Mouse (Mus musculus) testis, adult 2 months (tissue): ENCODE results near the gene Zgrf1. TPM values are rescaled to one million over a fixed set of nuclear protein-coding genes. Genes with fewer than 3 reads are reported as not detected.

Source experiments
- H3K27ac ChIP-seq: fragments of 200-500 bp; 2 replicates; pipeline ENCODE4 v1.5.1; 2012; ENCODE audit warnings: low read depth, low read length; ENCODE audit not compliant: control insufficient read depth, insufficient read depth
- H3K27me3 ChIP-seq: fragments of 200-500 bp; 2 replicates; pipeline ENCODE4 v1.6.1; 2012; ENCODE audit warnings: mild to moderate bottlenecking, low read length, moderate library complexity; ENCODE audit not compliant: control insufficient read depth, insufficient read depth
- H3K36me3 ChIP-seq: fragments of 200-500 bp; 2 replicates; pipeline ENCODE4 v1.6.1; 2012; ENCODE audit warnings: mild to moderate bottlenecking, low read length; ENCODE audit not compliant: control insufficient read depth, insufficient read depth
- H3K4me1 ChIP-seq: fragments of 200-500 bp; 2 replicates; pipeline ENCODE4 v1.6.1; 2012; ENCODE audit warnings: low read length; ENCODE audit not compliant: control insufficient read depth, insufficient read depth
- H3K4me3 ChIP-seq: fragments of 200-500 bp; 2 replicates; pipeline ENCODE4 v1.5.1; 2012; ENCODE audit warnings: low read depth, mild to moderate bottlenecking, low read length, moderate library complexity, mixed read lengths; ENCODE audit not compliant: control insufficient read depth
- CTCF ChIP-seq: fragments of 200-500 bp; IDR thresholded peaks from 2 replicates; pipeline ENCODE4 v1.5.1; 2012; ENCODE audit warnings: low read depth, mild to moderate bottlenecking, inconsistent platforms, low read length, moderate library complexity; ENCODE audit not compliant: control insufficient read depth, insufficient read depth, insufficient replicate concordance
- POLR2A ChIP-seq: fragments of 200-500 bp; IDR thresholded peaks from 2 replicates; pipeline ENCODE4 v1.6.1; 2012; ENCODE audit warnings: low read depth, mild to moderate bottlenecking, inconsistent platforms, low read length, moderate library complexity; ENCODE audit not compliant: control insufficient read depth
- polyA plus RNA-seq: library from polyadenylated mRNA; depleted of rRNA; stranded (reverse); fragments of >200 nt; gene quantifications from 2 replicates; pipeline ENCODE4 v1.2.3, GENCODE M21; 2012; rRNA removed

The Zgrf1 gene
- 3.9 and 4.1 TPM in 2 replicates for polyA plus RNA-seq

DNA sequence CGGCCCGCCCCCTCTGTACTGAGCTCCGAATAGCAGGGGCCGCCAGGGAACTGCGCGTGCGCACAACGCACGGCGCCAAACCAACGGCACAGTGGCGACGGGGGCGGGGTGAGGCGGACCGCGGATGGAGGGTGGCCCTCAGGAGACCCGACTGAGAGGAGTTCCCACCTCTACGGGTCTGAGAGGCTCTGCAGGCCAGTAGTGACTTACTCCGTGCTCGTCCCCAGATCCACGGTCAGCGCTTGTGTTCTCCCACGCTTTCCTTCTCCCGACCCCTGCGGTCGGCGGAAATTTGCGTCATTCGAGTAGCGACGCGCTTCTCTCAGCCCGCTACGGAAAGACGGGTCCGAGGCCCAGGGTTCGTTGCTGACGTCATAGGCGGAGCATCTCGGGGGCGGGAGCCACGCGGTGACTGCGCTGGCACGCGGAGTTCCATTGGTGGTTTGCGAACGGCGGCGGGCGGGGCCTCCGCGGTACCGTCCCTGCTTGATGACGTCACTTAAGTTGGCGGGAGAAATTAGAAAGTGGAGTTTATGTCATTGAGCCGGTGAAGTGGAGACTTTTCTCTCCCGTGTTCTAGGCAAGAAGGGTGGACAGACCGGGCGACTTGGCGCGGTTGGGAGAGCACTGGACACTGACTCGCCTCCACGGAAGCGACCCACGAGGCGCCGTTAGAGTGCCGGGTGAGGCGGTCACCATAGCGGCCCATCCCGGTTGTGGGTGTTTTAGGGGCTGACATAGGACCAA, at the start of gene Zgrf1, which contains the start of gene Larp7:
Gene Zgrf1, plus strand, starts transcription at position 517 of the 747 bp plus-strand sequence.
Gene Larp7, minus strand, starts transcription at position 377 of the 747 bp plus-strand sequence.
- H3K27ac ChIP-seq, result peak within 1 kb of the TSS; percentile 93
- peak within 1 kb of the TSS; percentile 85 for H3K4me3 ChIP-seq
- no peaks in the 10 kb centered on the region for H3K4me1 ChIP-seq
- H3K27me3 ChIP-seq, result no peaks in the 10 kb centered on the region
- no peaks in the 10 kb centered on the region; the same call in 1 of the 2 replicates for H3K36me3 ChIP-seq
- TF ChIP-seq CTCF (no peak), POLR2A (peak; percentile 96)

DNA sequence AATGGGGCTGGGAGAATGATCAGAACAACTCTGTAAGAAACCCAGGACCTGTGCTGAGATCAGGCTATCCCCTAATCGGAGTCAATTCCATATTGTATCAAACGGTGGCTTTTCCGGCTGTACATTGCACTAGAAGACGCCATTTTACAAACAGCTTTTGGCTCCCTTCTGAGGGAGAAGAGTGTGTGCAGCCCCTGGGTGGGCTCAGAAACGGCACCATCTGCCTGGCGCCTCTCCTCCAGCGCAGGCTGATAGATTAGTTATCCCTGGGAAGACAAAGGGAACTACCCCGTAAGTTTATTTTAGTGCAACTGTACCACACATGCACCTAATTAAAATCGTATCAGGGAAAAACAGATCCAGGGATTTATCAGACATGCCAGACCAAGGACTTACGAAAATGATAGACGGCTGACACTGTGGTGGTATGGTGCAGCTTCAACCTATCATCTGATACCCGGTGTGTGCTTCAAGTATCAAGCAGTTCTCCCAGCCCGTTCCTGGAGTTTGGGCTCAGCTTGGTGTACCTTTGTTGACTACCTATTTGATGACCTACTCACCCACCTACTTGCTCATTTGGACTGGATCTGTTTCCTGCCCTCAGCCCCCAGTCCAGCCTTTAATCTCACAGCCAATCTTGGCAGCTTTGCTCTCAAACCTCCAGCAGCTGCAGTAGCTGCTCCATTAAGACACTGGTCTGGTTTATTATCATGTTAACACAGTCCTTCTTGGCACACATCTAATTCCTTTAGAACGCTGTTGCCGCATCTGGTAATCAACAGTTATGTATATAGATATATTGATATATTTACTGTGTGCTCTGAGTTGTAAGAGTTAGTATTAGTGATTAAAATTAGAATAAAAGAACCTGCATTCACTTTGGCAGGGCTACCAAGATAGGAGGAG, 45.2 kb upstream of the Zgrf1 start:
- Histone ChIP-seq H3K4me3 (no peak overlapping the region), H3K27me3 (no peaks in the 10 kb centered on the region), H3K4me1 (no peaks in the 10 kb centered on the region)

DNA sequence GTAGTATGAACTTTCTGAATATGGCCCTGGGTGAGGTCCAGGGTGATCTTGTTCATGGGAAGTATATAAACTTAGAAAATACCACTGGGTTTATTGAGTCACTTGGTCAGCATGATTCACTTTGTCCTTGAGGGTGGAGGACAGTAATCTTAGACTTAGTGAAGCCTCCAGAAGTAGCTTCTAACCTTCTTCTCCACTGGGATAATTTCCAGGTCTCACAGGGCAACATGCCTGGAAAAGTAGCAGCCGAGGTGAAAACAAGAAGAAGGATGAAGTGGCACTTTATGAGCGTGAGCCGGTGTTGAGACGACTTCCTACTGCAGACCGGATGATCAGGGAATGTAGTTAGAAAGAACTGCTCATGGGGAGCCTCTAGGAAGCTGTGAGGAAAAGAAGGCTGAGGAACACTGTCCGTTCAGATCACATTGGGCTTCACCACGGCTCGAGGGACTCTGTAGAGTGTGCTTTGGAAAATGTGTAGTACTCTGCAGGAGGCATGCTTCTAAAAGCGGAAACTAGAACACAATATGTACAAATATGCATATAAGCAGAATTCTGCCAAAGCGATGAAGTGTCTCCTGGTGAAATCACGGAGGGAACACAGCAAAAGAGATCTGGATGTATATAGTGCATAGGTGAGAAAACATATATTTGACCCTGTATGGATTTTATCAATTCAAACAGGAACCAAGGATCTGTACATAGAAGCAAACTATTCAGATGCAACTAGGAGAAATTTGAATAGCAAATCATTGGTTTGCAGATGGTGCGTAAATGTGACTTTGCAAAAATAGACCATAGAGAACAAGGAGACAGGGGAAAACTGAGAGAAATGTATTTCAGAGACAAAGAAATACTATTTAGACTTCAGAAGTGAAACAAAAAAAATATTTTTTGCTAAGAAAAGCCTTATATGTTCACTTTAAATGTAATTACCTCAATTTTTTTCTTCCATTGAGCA, 41.2 kb upstream of the Zgrf1 start:
- no peak overlapping the region for H3K4me3 ChIP-seq
- no peak for TF ChIP-seq POLR2A
- TF ChIP-seq CTCF, result no peak
- no peaks in the 10 kb centered on the region for H3K36me3 ChIP-seq
- no peaks in the 10 kb centered on the region for H3K4me1 ChIP-seq
- H3K27ac ChIP-seq, result no peak overlapping the region
- no peaks in the 10 kb centered on the region for H3K27me3 ChIP-seq

More for the DNA sequence above, 45.2 kb upstream of the Zgrf1 start:
- H3K27ac ChIP-seq, result no peak overlapping the region
- no peaks in the 10 kb centered on the region for H3K36me3 ChIP-seq
- TF ChIP-seq CTCF (no peak), POLR2A (no peak)

DNA sequence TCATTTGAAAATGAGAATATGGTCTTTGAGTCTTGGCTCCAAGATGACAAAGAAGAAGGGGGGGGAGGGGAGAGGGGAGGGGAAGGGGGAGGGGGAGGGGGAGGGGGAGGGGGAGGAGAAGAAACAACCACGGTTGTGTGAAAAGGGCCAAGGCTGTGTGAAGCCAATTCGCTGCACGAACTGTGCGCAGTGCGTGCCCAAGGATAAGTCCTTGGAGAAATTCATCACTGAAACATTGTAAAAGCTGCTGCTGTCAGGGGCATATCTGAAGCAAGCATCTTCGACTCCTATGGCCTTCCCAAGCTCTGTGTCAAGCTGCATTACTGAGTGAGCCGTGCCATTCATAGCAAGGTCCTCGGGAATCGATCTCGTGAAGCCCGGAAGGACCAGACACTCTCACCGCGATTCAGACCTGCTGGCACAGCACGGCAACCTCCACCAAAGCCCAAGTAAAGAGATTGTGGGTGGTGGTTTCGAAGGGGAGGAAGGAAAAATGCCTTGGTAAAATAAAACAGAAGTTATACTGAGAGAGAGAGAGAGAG, 40.4 kb upstream of the Zgrf1 start:
- Histone ChIP-seq H3K27me3 (no peaks in the 10 kb centered on the region), H3K27ac (no peak overlapping the region), H3K36me3 (no peaks in the 10 kb centered on the region), H3K4me1 (no peaks in the 10 kb centered on the region), H3K4me3 (no peak overlapping the region)
- no peak for TF ChIP-seq CTCF
- no peak; the same call in 1 of the 2 replicates for TF ChIP-seq POLR2A

DNA sequence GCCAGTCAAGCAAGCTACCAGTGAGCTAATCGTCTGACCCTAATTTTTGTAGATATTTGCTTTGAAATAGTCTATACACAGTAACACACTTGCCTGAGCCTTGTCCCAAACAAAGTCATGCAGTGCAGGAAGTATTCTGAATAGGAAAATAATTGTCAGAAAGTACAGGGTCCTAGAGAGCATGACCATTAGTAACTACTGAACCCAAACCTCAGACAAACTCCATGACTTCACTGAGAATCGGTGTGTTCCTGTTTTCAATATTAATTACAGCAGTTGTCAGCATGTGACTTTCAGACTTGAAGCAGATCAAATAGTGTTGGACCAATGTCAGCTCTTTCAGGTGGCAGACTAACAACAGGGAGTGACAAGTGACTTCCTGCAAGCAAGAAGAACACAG, 39.6 kb upstream of the Zgrf1 start:
- Histone ChIP-seq H3K4me3 (no peak overlapping the region), H3K36me3 (no peaks in the 10 kb centered on the region), H3K27ac (no peak overlapping the region), H3K27me3 (no peaks in the 10 kb centered on the region), H3K4me1 (no peaks in the 10 kb centered on the region)
- no peak for TF ChIP-seq POLR2A

DNA sequence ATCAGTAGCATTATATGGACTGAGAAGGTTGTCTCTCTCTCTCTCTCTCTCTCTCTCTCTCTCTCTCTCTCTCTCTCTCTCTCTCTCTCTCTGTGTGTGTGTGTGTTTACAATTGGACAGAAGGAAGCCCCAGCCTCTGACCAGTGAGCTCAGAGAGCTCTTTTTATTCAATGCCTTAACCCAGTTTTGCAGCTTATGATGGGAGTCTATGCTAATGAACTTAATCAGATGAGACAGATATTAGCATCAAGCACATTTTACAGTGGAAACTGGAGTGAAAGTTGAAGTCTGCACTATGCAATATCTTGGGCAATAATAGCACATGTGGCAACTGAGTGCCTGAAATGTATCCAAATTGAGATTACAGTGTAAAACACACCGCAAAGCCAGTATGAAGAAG, 38.0 kb upstream of the Zgrf1 start:
- no peaks in the 10 kb centered on the region for H3K4me1 ChIP-seq
- TF ChIP-seq POLR2A (no peak), CTCF (no peak)
- no peak overlapping the region for H3K4me3 ChIP-seq
- H3K36me3 ChIP-seq, result no peaks in the 10 kb centered on the region
- H3K27ac ChIP-seq, result no peak overlapping the region
- H3K27me3 ChIP-seq, result no peaks in the 10 kb centered on the region
